Mouse (Mus musculus): ENCODE results near the gene Plxdc1. TPM values are rescaled to one million over a fixed set of nuclear protein-coding genes. Genes with fewer than 3 reads are reported as not detected.

Plxdc1 gene
- total RNA-seq (2018; cell fraction: chromatin; rRNA removed), result 10 to 100 TPM in 20 of 26 experiments, 1 to 10 TPM in 6; 4.1 to 53.3 (median 21.2) TPM
- total RNA-seq (2018; cell fraction: cytosol; rRNA removed), result 10 to 100 TPM in 12 of 26 experiments, 1 to 10 TPM in 14; 4.8 to 18.4 (median 9.6) TPM
- total RNA-seq (2018; cell fraction: nucleus; rRNA removed), result 10 to 100 TPM in 22 of 26 experiments, 1 to 10 TPM in 4; 6.7 to 40.2 (median 15.5) TPM
- polyA plus RNA-seq (2018), result 13.4 to 21.7 TPM (median 14.8 TPM) in 3 replicates

DNA sequence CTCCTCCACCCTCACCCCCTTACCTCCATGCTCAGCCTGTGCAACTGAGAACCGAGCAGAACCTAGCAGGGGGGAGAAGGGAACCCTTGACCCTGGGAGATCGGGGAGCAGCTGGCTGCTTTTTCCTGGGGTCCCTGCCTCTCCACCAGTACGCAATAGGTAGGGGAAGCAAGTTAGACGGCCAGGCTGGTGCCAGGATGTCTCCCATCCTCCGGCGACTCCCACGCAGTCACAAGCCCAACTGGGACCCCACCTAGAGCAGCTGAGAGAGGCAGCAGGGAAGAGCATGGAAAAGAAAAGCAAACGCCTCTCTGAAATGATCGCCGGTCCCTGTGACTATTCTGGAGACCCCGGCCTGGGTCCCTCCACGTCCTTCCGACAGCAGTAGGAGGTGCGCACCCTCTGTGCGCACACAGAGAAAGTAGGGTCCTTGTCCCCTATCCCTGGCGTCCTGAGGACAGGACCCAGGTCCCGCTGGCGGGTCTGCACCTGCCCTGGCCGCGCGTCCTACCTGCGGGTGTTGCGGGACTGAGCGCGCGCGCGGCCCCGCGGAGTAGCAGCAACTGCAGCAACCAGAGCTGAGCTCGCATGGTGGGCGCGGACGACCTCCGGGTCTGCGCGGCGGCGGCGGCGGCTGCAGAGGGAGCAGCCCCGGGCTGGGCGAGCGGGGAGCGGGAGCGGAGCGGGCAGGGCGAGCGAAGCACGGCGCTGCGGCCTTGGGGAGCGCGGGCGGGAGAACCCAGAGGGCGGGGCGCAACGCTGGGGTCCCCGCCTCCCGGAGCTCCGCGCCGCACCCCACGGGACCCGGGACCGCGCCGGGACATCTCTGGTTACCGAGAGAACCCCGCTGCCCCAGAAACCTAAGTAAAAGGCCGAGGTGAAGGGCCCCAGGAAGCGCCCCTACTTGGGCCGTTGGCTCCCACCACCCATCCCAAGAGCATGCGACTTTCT lies at the start of gene Plxdc1:
Plxdc1 (minus strand) TSS at position 718 of the 951 bp plus-strand sequence.
- peak within 1 kb of the TSS; percentile 86 for H3K27ac ChIP-seq
- H3K79me2 ChIP-seq (ENCODE audit: inconsistent target), result peaks cover 45% of the 10 kb centered on the region
- WGBS (ENCODE audit: missing documents), result 3% methylated on average over 71 of the region's 74 CpGs
- H3K36me3 ChIP-seq (ENCODE audit: inconsistent target), result no peaks in the 10 kb centered on the region
- peak within 1 kb of the TSS; percentile 93 for H3K4me3 ChIP-seq (ENCODE audit: inconsistent target)

DNA sequence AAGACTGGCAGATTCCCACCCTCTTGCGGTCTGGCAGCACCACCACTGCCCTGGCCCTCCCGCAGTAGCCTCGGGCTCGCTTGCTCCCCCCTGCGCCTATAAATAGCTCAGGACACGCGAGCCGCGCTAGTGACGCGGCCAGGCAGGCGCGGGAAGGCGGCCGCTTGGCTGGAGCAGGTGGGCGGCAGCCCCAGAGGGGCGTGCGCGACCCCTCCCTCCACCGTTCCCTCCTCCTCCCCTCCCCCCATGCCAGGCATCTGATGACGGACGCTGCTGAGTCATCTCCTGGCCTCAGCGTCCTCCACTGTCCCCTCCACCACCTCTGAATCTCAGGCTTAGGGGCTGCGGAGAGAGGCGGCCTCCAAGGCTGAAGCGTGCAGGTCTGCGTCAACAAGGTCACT lies 49.7 kb upstream of the Plxdc1 start:
- no peak overlapping the region for H3K4me3 ChIP-seq (ENCODE audit: inconsistent target)
- WGBS (ENCODE audit: missing documents), result 3% methylated on average over 24 of the region's 27 CpGs
- no peak overlapping the region for H3K27ac ChIP-seq
- H3K79me2 ChIP-seq (ENCODE audit: inconsistent target), result no peaks in the 10 kb centered on the region
- H3K36me3 ChIP-seq (ENCODE audit: inconsistent target), result peaks cover 3% of the 10 kb centered on the region; the same call in 1 of the 2 replicates

DNA sequence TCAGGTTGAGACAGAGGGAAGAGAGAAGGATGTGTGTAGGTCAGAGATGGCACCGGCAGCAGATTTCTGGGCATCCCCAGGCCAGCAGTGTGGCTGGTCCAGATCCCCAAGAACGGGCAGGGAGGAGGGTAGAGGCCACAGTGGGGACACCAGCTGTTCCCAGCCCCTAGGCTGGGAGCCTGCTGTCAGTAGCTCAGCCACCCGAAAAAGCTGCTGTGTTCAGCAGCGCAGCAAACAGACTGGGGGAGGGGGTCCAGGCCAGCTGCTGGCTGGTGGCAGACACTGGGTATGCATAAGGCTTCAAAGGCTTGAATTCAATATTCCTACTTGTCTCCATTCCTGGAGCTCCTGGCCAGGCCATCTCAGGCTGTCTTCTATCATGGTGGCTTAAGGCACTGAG lies 48.6 kb upstream of the Plxdc1 start:
- Histone ChIP-seq H3K4me3 (ENCODE audit: inconsistent target) (no peak overlapping the region), H3K27ac (no peak overlapping the region), H3K36me3 (ENCODE audit: inconsistent target) (peaks cover 9% of the 10 kb centered on the region; the same call in 1 of the 2 replicates), H3K79me2 (ENCODE audit: inconsistent target) (no peaks in the 10 kb centered on the region)
- WGBS (ENCODE audit: missing documents), result 87% methylated on average over 4 of the region's 4 CpGs

DNA sequence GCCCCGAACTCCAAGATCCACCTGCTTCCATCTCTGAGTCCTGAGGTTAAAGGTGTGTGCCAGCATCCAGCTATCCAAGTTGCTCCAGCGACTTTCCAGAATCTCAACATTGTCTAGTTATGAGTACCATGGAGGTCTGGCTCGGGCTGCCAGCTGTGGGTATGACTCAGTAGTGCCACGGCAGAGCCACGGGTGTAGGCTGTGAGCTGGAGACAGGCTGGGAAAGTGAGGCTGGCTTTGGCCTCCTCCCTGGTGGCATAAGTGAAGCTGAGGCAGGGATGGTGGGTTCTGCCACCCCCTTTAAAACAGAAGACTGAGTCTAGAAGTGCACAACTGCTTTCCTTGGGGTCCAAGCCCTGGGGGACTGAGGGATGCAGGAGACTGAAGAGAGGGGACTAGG lies 47.8 kb upstream of the Plxdc1 start:
- no peak overlapping the region for H3K27ac ChIP-seq
- 81% methylated on average over 5 of the region's 5 CpGs for WGBS (ENCODE audit: missing documents)
- no peak overlapping the region for H3K4me3 ChIP-seq (ENCODE audit: inconsistent target)
- peaks cover under 1% of the 10 kb centered on the region for H3K79me2 ChIP-seq (ENCODE audit: inconsistent target)
- H3K36me3 ChIP-seq (ENCODE audit: inconsistent target), result peaks cover 17% of the 10 kb centered on the region

DNA sequence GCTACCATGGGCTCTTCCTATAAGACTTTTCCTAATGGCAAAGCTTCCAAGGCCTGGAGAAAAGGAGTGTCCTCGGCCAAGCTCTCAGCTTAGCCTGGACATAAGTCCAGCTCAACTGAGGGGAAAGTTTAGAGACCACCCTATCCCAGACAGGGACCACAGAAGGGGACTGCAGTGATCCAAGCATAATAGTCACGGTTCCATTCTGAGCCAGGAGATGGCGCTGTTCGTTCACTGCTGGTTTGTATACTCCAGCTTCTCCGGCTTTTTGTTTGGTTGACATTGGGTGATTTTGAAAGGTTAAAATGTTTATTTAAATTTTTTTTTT lies 45.2 kb upstream of the Plxdc1 start:
- 16% methylated on average over 4 of the region's 5 CpGs for WGBS (ENCODE audit: missing documents)

DNA sequence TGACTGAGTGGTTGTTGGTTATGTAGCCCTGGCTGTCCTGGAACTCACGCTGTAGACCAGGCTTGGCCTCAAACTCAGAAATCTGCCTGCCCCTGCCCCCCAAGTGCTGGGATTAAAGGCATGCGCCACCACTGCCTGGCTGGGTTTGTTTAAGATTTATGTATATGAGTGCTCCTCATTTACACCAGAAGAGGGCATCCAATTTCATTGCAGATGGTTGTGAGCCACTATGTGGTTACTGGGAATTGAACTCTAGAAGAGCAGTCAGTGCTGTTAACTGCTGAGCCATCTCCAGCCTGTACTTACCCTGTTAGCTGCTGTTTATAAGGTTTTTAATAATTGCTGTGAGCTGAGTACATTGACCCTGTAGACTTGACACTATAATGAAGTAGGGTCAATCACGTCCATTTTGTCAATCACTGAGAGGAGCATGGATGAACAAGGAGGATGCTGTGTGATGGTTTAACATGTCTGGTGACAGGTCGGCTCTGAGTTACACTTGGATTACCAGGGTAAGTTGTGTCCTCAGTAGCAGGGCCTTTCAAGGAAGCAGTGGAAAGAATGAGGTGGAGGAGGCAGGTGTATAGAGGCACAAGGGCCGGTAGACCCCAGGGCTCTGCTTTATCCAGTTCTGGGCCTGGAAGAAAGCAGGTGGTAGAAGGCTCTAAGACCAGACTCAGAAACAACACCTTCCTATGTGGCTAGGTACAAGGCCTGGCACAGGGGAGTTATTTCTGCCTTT lies 44.6 kb upstream of the Plxdc1 start:
- H3K36me3 ChIP-seq (ENCODE audit: inconsistent target), result peaks cover 21% of the 10 kb centered on the region
- no peak overlapping the region for H3K27ac ChIP-seq
- peaks cover 21% of the 10 kb centered on the region for H3K79me2 ChIP-seq (ENCODE audit: inconsistent target)
- no peak overlapping the region for H3K4me3 ChIP-seq (ENCODE audit: inconsistent target)
- 86% methylated on average over 5 of the region's 5 CpGs for WGBS (ENCODE audit: missing documents)

More for the DNA sequence above, 45.2 kb upstream of the Plxdc1 start:
- no peak overlapping the region for H3K27ac ChIP-seq
- H3K4me3 ChIP-seq (ENCODE audit: inconsistent target), result no peak overlapping the region
- peaks cover 21% of the 10 kb centered on the region for H3K36me3 ChIP-seq (ENCODE audit: inconsistent target)
- H3K79me2 ChIP-seq (ENCODE audit: inconsistent target), result peaks cover 21% of the 10 kb centered on the region

DNA sequence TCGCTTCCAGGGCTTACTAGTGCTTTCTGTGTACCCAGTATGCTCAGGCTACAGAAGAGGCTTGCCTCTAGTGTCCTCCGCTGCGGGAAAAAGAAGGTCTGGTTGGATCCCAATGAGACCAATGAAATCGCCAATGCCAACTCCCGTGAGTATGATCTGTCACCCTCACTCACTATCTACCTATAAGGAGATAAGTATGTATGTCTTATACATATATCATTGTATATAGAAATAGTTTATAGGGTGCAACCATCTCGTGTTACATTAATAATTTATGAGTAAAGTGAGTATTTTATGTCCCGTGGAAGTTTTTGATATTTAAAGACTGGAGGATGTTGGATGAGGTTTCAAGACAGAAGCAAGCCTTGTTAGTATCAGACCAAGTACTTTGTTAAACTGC lies 41.5 kb upstream of the Plxdc1 start:
- WGBS (ENCODE audit: missing documents), result 23% methylated on average over 7 of the region's 7 CpGs

DNA sequence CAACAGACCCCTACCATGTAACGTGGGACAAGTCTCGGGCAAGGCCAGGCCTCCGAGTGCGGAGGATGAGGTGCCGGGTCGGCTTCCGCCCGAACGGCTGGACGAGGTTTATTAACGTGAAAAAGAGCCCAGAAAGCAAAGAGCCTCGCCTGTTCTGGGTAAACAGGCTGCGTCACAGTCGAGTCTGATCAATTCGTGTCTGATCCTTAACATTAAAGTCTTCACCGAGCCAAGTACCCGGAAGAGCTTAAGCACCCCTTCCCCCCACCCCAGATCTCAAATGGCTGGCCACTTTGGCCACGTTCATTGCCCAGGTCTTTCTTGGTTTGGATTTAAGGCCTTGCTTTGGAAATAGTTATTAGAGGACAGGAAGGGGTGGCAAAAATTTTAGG lies 41.0 kb upstream of the Plxdc1 start:
- under 1% methylated on average over 18 of the region's 18 CpGs for WGBS (ENCODE audit: missing documents)
- Histone ChIP-seq H3K4me3 (ENCODE audit: inconsistent target) (peak overlapping the region; percentile 97), H3K36me3 (ENCODE audit: inconsistent target) (peaks cover 21% of the 10 kb centered on the region), H3K27ac (peak overlapping the region; percentile 69), H3K79me2 (ENCODE audit: inconsistent target) (peaks cover 21% of the 10 kb centered on the region)

More for the DNA sequence above, 41.5 kb upstream of the Plxdc1 start:
- peaks cover 21% of the 10 kb centered on the region for H3K79me2 ChIP-seq (ENCODE audit: inconsistent target)
- peak overlapping the region; percentile 69 for H3K27ac ChIP-seq
- peaks cover 21% of the 10 kb centered on the region for H3K36me3 ChIP-seq (ENCODE audit: inconsistent target)
- H3K4me3 ChIP-seq (ENCODE audit: inconsistent target), result peak overlapping the region; percentile 97

DNA sequence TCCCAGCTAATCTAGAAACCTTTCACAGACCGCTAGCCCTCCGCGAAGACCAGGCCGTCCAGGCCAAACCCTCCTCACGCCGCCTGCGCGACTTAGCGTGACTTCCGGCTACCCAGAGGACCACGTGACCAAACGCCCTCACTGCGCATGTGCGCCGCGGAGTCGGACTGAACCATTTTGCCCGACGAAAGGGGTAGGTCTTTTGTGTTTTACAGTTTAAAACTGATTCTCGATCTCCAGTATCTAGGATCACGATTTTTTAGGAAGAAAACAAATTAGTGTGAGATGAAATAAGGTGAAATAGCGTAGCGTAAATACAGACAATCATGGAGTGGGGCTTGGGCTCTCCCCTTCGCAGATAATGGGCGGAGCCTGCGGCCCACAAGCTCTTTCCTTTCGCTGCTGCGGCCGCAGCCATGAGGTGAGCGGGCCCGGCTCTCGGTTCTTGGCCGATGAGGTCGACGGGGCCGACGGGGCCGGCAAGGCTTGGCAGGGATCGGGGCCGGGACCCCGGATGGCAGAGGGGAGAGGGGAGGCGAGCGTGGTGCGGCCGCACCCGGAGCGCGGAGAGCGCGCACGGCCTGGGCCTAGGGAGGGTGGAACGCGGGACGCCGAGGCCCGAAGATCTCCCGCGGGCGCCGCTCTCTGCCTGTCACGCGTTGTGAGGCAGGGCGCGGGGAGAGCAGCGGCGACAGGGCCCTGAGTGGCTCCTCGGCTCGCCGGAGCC lies 40.5 kb upstream of the Plxdc1 start, which contains the start of gene Rpl19:
Rpl19 (plus strand) TSS at position 141 of the 727 bp plus-strand sequence.
- H3K4me3 ChIP-seq (ENCODE audit: inconsistent target), result peak within 1 kb of the TSS; percentile 97
- H3K79me2 ChIP-seq (ENCODE audit: inconsistent target), result peaks cover 21% of the 10 kb centered on the region
- under 1% methylated on average over 69 of the region's 69 CpGs for WGBS (ENCODE audit: missing documents)
- peaks cover 21% of the 10 kb centered on the region for H3K36me3 ChIP-seq (ENCODE audit: inconsistent target)
- peak within 1 kb of the TSS; percentile 97 for H3K27ac ChIP-seq

DNA sequence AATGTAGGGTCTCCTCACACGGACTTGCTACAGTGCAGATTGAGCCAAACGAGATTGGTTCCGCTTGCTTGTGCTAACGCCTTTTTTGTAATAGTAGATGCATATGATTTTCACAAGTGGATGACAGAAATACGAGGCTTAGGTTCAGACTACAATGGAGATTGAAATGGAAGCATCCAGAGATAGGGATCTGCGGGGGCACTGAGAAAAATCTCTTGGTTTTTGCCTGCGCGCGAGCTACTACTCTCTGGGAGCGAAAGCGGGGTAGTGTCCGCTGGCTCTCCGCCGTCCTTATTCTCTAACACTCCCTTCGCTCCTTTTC lies 40.0 kb upstream of the Plxdc1 start:
- Histone ChIP-seq H3K79me2 (ENCODE audit: inconsistent target) (peaks cover 21% of the 10 kb centered on the region), H3K36me3 (ENCODE audit: inconsistent target) (peaks cover 20% of the 10 kb centered on the region), H3K4me3 (ENCODE audit: inconsistent target) (peak overlapping the region; percentile 97), H3K27ac (peak overlapping the region; percentile 97)
- WGBS (ENCODE audit: missing documents), result 10% methylated on average over 15 of the region's 15 CpGs

DNA sequence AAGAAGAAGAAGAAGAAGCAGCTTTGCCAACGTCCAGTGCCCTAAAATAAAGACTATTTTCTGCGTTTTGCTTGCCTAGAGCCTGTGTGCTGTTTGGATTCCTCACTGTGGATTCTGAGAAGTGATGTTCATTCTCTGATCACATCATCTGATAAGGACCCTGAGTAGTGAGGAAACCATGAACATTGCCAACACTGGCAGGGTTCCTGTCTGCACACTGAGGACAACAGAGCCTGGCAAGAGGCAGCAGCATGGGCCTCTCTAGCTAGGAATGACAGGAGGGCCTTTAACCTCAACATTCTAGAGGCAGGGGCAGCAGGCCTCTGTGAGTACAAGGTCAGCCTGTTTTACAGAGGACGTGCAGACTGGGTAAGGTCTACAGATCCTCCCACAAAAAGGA lies 38.3 kb upstream of the Plxdc1 start:
- Histone ChIP-seq H3K79me2 (ENCODE audit: inconsistent target) (peaks cover 21% of the 10 kb centered on the region), H3K4me3 (ENCODE audit: inconsistent target) (no peak overlapping the region), H3K27ac (no peak overlapping the region), H3K36me3 (ENCODE audit: inconsistent target) (peaks cover 8% of the 10 kb centered on the region)
- WGBS (ENCODE audit: missing documents), result 83% methylated on average over 3 of the region's 3 CpGs

DNA sequence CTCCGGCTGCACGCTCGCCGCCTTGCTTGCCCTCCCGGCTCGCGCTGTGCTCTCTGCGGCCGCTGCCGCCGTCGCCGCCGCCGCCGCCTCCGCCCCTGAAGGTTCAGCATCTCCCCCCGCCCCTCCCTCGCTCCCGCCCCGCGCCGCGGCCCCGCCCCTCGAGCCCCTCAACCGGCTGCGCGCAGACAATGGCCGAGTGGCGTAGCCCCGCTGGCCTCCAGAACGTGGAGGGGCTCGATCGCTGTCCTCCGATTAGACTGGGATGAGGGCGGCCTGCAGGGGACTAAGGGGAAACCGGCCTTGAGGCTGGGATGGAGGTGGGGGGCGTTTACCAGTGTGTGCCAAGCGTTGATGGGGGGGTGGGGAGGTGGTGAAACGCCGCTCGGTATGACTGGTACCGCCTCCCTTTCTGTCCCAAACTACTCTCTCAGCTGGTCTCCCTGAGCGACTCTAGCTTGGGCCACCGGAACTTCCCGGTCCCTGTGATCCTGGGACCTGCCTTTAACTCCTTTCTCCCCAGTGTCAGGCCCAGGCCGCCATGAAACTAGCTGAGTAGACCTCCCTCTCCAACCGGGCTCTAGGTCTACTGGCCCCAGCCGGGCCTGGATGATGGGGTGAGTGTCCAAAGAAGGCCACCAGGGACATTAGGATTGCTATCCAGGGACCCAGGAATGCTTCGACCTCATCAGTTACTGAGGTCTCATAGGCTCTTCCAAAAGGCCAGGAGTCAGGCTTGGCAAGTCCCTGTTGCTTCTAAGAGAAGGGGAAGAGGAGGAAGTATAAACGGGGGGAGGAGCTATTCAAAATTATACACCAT lies 36.5 kb upstream of the Plxdc1 start, which contains the start of gene Cacnb1:
Cacnb1 (minus strand) TSS at position 480 of the 817 bp plus-strand sequence.
- peak within 1 kb of the TSS; percentile 40 for H3K4me3 ChIP-seq (ENCODE audit: inconsistent target)
- H3K79me2 ChIP-seq (ENCODE audit: inconsistent target), result peaks cover 8% of the 10 kb centered on the region
- H3K27ac ChIP-seq, result peak within 1 kb of the TSS; percentile 52
- no peaks in the 10 kb centered on the region for H3K36me3 ChIP-seq (ENCODE audit: inconsistent target)
- WGBS (ENCODE audit: missing documents), result 3% methylated on average over 21 of the region's 52 CpGs

DNA sequence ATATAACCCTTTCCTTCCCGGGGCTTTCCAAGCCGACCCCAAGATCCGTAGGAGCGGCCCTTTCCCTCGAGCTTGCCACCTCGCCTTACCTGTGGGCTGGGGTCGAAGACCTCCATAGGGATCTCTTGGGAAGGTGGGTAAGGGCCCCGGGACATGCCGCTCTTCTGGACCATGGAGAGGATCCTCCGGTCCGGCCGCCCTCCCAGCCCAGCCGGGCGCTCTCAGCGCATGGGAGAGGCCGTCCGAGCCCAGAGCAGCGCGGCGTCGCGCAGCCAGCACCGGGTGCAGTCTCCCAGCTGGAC lies 36.0 kb upstream of the Plxdc1 start:
- Histone ChIP-seq H3K36me3 (ENCODE audit: inconsistent target) (no peaks in the 10 kb centered on the region), H3K79me2 (ENCODE audit: inconsistent target) (peaks cover 2% of the 10 kb centered on the region), H3K27ac (no peak overlapping the region), H3K4me3 (ENCODE audit: inconsistent target) (peak overlapping the region; percentile 40)
- WGBS (ENCODE audit: missing documents), result 0% methylated on average over 21 of the region's 23 CpGs

Data from macrophage (primary cell).